Mouse (Mus musculus): Measurements from ENCODE around the gene Sox2.

DNA sequence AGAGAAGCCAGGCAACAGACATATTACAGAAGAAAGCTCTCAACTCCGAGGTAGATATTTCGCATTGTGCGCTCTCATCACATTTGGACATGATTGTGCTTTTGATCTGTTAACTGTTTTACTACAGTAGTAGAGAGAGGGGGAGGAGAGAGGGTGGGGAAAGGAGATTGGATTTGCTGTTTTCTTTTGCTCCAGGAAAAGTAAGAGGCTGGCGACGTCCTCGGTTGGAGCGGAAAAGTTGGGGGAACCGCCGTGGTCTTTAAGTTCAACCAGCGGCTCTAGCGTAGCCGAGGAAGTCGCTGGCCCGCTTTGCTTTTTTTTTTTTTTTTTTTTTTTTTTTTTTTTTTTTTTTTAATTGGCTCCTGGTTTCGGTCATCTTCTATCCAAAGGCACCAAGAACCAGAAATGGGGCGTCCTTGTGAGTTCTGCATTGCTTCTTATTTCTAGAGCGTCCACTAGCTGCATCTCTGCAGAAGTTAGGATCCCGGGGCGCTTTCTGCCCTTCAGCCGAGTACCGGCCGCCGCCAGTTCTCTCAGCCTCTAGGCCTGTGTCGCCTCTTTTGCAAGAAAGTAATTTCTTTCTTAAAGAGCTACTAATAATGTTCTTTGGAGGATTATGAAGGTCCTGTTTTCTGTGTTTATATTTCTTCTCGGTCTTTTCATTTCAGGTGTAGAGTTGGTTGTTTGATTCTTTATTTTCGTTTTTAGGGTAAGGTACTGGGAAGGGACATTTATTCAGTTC is 3.2 kb downstream of the Sox2 start:
- TF ChIP-seq CTCF (IDR thresholded peaks at IDR 0.05; ENCODE audit: low read depth) (no peak), EP300 (IDR thresholded peaks at IDR 0.05; ENCODE audit: low read depth) (no peak)
